Mouse (Mus musculus) heart, postnatal 10 days (tissue): ENCODE measurements around the gene Zfp239. TPM values are rescaled to one million over a fixed set of nuclear protein-coding genes. Genes with fewer than 3 reads are reported as not detected.

Source experiments
- DNase-seq, 2 experiments: peaks; one replicate each; pipeline ENCODE4 v3.0.0; 2021
- intact Hi-C: fragments of 180-260 bp; cut with DNase I; formaldehyde crosslinking; loops from one replicate; pipeline ENCODE4 v1.15.1; 2025
- total RNA-seq, 2 experiments: library from RNA; stranded (reverse); gene quantifications; 2 replicates each; pipeline ENCODE4 v1.2.3; 2021

Zfp239 gene
- total RNA-seq, 2 experiments from 2014 or later = 0.41 to 0.57 TPM

- peak in 1 of 2 experiments; percentile 23 for DNase-seq
- intact Hi-C loops = loop anchor here (5.0 kb wide), 1 partner anchor 63 kb away; the partner anchor contains the start of gene Zfp637
Measured at GRCm38 (mm10) chr6:117905260-117905930, 43.5 kb downstream of the Zfp239 start.

GRCm38 (mm10) chr6:117906015-117906531 is 44.2 kb downstream of the Zfp239 start:
- DNase-seq = peak; percentile 74 to 78
- intact Hi-C loops = loop anchor here (2.0 to 5.0 kb wide), 2 partner anchors 25 to 64 kb away; partner anchors contain the start of gene Zfp637

GRCm38 (mm10) chr6:117906590-117907271 is 44.8 kb downstream of the Zfp239 start:
- peak; percentile 97 to 98 for DNase-seq
- intact Hi-C loops = loop anchor here (2.0 to 5.0 kb wide), 2 partner anchors 26 to 64 kb away; partner anchors contain the start of gene Zfp637

- intact Hi-C loops = loop anchor here (2.0 to 5.0 kb wide), 2 partner anchors 27 to 65 kb away; partner anchors contain the start of gene Zfp637
- DNase-seq = peak; percentile 92
Measured at GRCm38 (mm10) chr6:117907301-117907978, 45.5 kb downstream of the Zfp239 start.

- intact Hi-C loops = loop anchor here (1.0 to 5.0 kb wide), 3 partner anchors 8 to 66 kb away; partner anchors contain the start of gene Zfp637
- no peak for DNase-seq
Measured at GRCm38 (mm10) chr6:117907979-117908355, 46.1 kb downstream of the Zfp239 start.

GRCm38 (mm10) chr6:117908424-117908900 is 46.6 kb downstream of the Zfp239 start:
- peak in 1 of 2 experiments; percentile 23 for DNase-seq
- intact Hi-C loops = loop anchor here (1.0 to 5.0 kb wide), 2 partner anchors 8 to 66 kb away; partner anchors contain the start of gene Zfp637

GRCm38 (mm10) chr6:117910120-117910661 is 48.3 kb downstream of the Zfp239 start:
- DNase-seq = no peak
- intact Hi-C loops = no loop called here

GRCm38 (mm10) chr6:117914541-117914940 is 52.6 kb downstream of the Zfp239 start:
- intact Hi-C loops = no loop called here

GRCm38 (mm10) chr6:117916205-117916736 is 54.4 kb downstream of the Zfp239 start:
- intact Hi-C loops = loop anchor here (1.0 to 2.0 kb wide), 2 partner anchors 8 to 37 kb away; no protein-coding TSS in a partner anchor
- no peak for DNase-seq

More at GRCm38 (mm10) chr6:117914541-117914940, 52.6 kb downstream of the Zfp239 start:
- no peak for DNase-seq

- intact Hi-C loops = loop anchor here (1.0 to 2.0 kb wide), 2 partner anchors 9 to 38 kb away; no protein-coding TSS in a partner anchor
- DNase-seq = peak; percentile 86 to 91
Measured at GRCm38 (mm10) chr6:117916737-117917426, 55.0 kb downstream of the Zfp239 start.

- DNase-seq = peak; percentile 77 to 81
- intact Hi-C loops = loop anchor here (2.0 kb wide), 1 partner anchor 39 kb away; no protein-coding TSS in a partner anchor
Measured at GRCm38 (mm10) chr6:117917576-117917975, 55.7 kb downstream of the Zfp239 start.

- peak in 1 of 2 experiments; percentile 23 for DNase-seq
- intact Hi-C loops = no loop called here
Measured at GRCm38 (mm10) chr6:117918043-117918442, 56.1 kb downstream of the Zfp239 start.

GRCm38 (mm10) chr6:117920659-117921640 is 59.0 kb downstream of the Zfp239 start:
- intact Hi-C loops = loop anchor here (5.0 kb wide), 1 partner anchor 64 kb away; no protein-coding TSS in a partner anchor

GRCm38 (mm10) chr6:117922041-117922440 is 60.1 kb downstream of the Zfp239 start:
- intact Hi-C loops = loop anchor here (5.0 kb wide), 1 partner anchor 65 kb away; no protein-coding TSS in a partner anchor
- no peak for DNase-seq

More at GRCm38 (mm10) chr6:117920659-117921640, 59.0 kb downstream of the Zfp239 start:
- peak; percentile 45 to 65 for DNase-seq
